In genomic region chr8:70492664-70493640, GRCm38 (mm10) we compare ENCODE assay signal across 7 mouse cellular contexts. TPM values are rescaled to one million over a fixed set of nuclear protein-coding genes. Genes with fewer than 3 reads are reported as not detected.
DNase-seq lines count a peak whose midpoint lies in the region; ATAC-seq and TF ChIP-seq lines count a peak whose summit lies in the region.

Crlf1 (plus strand) TSS chr8:70493158.

- TF ChIP-seq CTCF in forebrain, postnatal 0 days (IDR thresholded peaks at IDR 0.05; ENCODE audit: low read depth) = no peak

- H3K27ac ChIP-seq in forebrain, postnatal 0 days (ENCODE audit: low read depth, low read length) = no peak within 1 kb of the TSS
- H3K27ac ChIP-seq in liver, embryonic 11.5 days (ENCODE audit: low read depth, low read length) = no peak within 1 kb of the TSS
- H3K27ac ChIP-seq in stomach, embryonic 16.5 days (ENCODE audit: low read length) = no peak within 1 kb of the TSS

- peak within 1 kb of the TSS; percentile 62 for H3K4me2 ChIP-seq in forebrain, postnatal 0 days (ENCODE audit: low read depth)
- peak within 1 kb of the TSS; percentile 61 for H3K4me2 ChIP-seq in liver, embryonic 11.5 days
- H3K4me2 ChIP-seq in stomach, embryonic 16.5 days (ENCODE audit: low read depth, low read length) = peak within 1 kb of the TSS; percentile 94

- peaks cover 72% of the 10 kb centered on the region for H3K4me1 ChIP-seq in megakaryocyte, embryonic 14.5 days
- H3K4me1 ChIP-seq in forebrain, postnatal 0 days (ENCODE audit: insufficient read depth) = peaks cover 7% of the 10 kb centered on the region
- peaks cover 39% of the 10 kb centered on the region for H3K4me1 ChIP-seq in liver, embryonic 11.5 days (replicated peaks; ENCODE audit: control insufficient read depth, insufficient read depth, low read length)
- peaks cover 37% of the 10 kb centered on the region for H3K4me1 ChIP-seq in stomach, embryonic 16.5 days (ENCODE audit: control insufficient read depth, insufficient read depth, low read length)

- 2% methylated on average over 47 of the region's 93 CpGs for WGBS in forebrain, postnatal 0 days
- under 1% methylated on average over 74 of the region's 93 CpGs for WGBS in liver, embryonic 11.5 days
- WGBS in stomach, embryonic 16.5 days = under 1% methylated on average over 65 of the region's 93 CpGs

- no peak for DNase-seq in forebrain, postnatal 0 days
- DNase-seq in liver, embryonic 11.5 days (ENCODE audit: low spot score) = no peak
- DNase-seq in cerebellum, adult 11-12 months = no peak
- DNase-seq in ovary, postnatal 14 days (ENCODE audit: low spot score) = no peak

- ATAC-seq in megakaryocyte, adult 5-6 weeks (ENCODE audit: poor library complexity, severe bottlenecking) = no peak
- no peak for ATAC-seq in forebrain, postnatal 0 days
- ATAC-seq in liver, embryonic 11.5 days (replicated peaks; ENCODE audit: low FRiP score) = no peak
- ATAC-seq in stomach, embryonic 16.5 days (ENCODE audit: insufficient read depth, low FRiP score) = no peak

- H3K9me3 ChIP-seq in megakaryocyte, embryonic 14.5 days = 0 out of 2 replicates have a peak, but pooled peaks cover 2% of the 10 kb centered on the region
- H3K9me3 ChIP-seq in forebrain, postnatal 0 days (ENCODE audit: low read length) = no peaks in the 10 kb centered on the region
- H3K9me3 ChIP-seq in liver, embryonic 11.5 days (ENCODE audit: control insufficient read depth, low read length) = no peaks in the 10 kb centered on the region
- no peaks in the 10 kb centered on the region for H3K9me3 ChIP-seq in stomach, embryonic 16.5 days (replicated peaks; ENCODE audit: control insufficient read depth, low read length)

- H3K9ac ChIP-seq in forebrain, postnatal 0 days = peak within 1 kb of the TSS; percentile 58
- no peak within 1 kb of the TSS for H3K9ac ChIP-seq in liver, embryonic 11.5 days (ENCODE audit: low read depth, low read length)
- peak within 1 kb of the TSS; percentile 66 for H3K9ac ChIP-seq in stomach, embryonic 16.5 days (ENCODE audit: low read length)

- H3K4me3 ChIP-seq in megakaryocyte, embryonic 14.5 days (replicated peaks) = peak within 1 kb of the TSS; percentile 84
- H3K4me3 ChIP-seq in forebrain, postnatal 0 days (ENCODE audit: low read depth, low read length) = peak within 1 kb of the TSS; percentile 47
- H3K4me3 ChIP-seq in liver, embryonic 11.5 days (ENCODE audit: low read depth, low read length) = peak within 1 kb of the TSS; percentile 50
- peak within 1 kb of the TSS; percentile 48 for H3K4me3 ChIP-seq in stomach, embryonic 16.5 days (replicated peaks; ENCODE audit: low read length)

- peaks cover 99% of the 10 kb centered on the region for H3K27me3 ChIP-seq in megakaryocyte, embryonic 14.5 days (replicated peaks)
- H3K27me3 ChIP-seq in forebrain, postnatal 0 days (ENCODE audit: insufficient read depth, low read length) = peaks cover 91% of the 10 kb centered on the region
- H3K27me3 ChIP-seq in liver, embryonic 11.5 days (replicated peaks; ENCODE audit: control insufficient read depth, insufficient read depth, low read length) = peaks cover 100% of the 10 kb centered on the region
- H3K27me3 ChIP-seq in stomach, embryonic 16.5 days (ENCODE audit: control insufficient read depth, insufficient read depth, low read length) = peaks cover 98% of the 10 kb centered on the region

- H3K36me3 ChIP-seq in megakaryocyte, embryonic 14.5 days (replicated peaks; ENCODE audit: low read length) = no peaks in the 10 kb centered on the region
- H3K36me3 ChIP-seq in forebrain, postnatal 0 days (ENCODE audit: insufficient read depth) = no peaks in the 10 kb centered on the region
- no peaks in the 10 kb centered on the region for H3K36me3 ChIP-seq in liver, embryonic 11.5 days (ENCODE audit: control insufficient read depth, insufficient read depth, low read length)
- H3K36me3 ChIP-seq in stomach, embryonic 16.5 days (ENCODE audit: control insufficient read depth, insufficient read depth, low read length) = no peaks in the 10 kb centered on the region

RNA-seq across cellular contexts. Expression of gene Crlf1, which starts in this region (rescaled TPM):
- polyA plus RNA-seq in megakaryocyte, embryonic 14.5 days (2012; ENCODE audit: insufficient read depth, low replicate concordance) = not detected in 2 replicates
- total RNA-seq in megakaryocyte, adult 5-6 weeks (2015) = not detected in 2 replicates
- total RNA-seq in megakaryocyte, adult 5-6 weeks (2017) = not detected in 2 replicates
- 6.5 and 20.9 TPM in 2 replicates for total RNA-seq in forebrain, postnatal 0 days (2014; rRNA removed)
- polyA plus RNA-seq in forebrain, postnatal 0 days (2015; fragmentation: Nextera tagmentation; extraction: Ambion mirVana) = 24.6 and 34.5 TPM in 2 replicates
- polyA plus RNA-seq in liver, embryonic 11.5 days (2014; fragmentation: Nextera tagmentation; extraction: Ambion mirVana) = 3.8 and 5.4 TPM in 2 replicates
- 3.4 and 4.9 TPM in 2 replicates for polyA plus RNA-seq in stomach, embryonic 16.5 days (2015; fragmentation: Nextera tagmentation; extraction: Ambion mirVana)
